Mouse (Mus musculus) ES-Bruce4 (cell line): ENCODE data around the gene Uhmk1. TPM values are rescaled to one million over a fixed set of nuclear protein-coding genes. Genes with fewer than 3 reads are reported as not detected.

Experiments
- H3K27ac ChIP-seq: 2 replicates; pipeline ENCODE4 v1.5.1; 2012; ENCODE audit warnings: low read length, inconsistent platforms; ENCODE audit not compliant: insufficient read depth
- H3K27me3 ChIP-seq: 2 replicates; pipeline ENCODE4 v1.6.1; 2012; ENCODE audit warnings: mild to moderate bottlenecking, low read length, inconsistent platforms; ENCODE audit not compliant: control insufficient read depth, poor library complexity, insufficient read depth, severe bottlenecking
- H3K36me3 ChIP-seq: 2 replicates; pipeline ENCODE4 v1.6.1; 2012; ENCODE audit warnings: inconsistent platforms, mild to moderate bottlenecking, low read length, moderate library complexity; ENCODE audit not compliant: control insufficient read depth, poor library complexity, insufficient read depth, severe bottlenecking
- H3K4me1 ChIP-seq: one replicate; pipeline ENCODE4 v1.8.1; 2011; ENCODE audit warnings: low read length; ENCODE audit not compliant: control insufficient read depth, insufficient read depth
- H3K4me3 ChIP-seq: 2 replicates; pipeline ENCODE4 v1.5.1; 2011; ENCODE audit warnings: low read depth, mild to moderate bottlenecking, low read length
- H3K9ac ChIP-seq: 2 replicates; pipeline ENCODE4 v1.6.1; 2012; ENCODE audit warnings: low read depth, mild to moderate bottlenecking, inconsistent platforms; ENCODE audit not compliant: poor library complexity, severe bottlenecking
- H3K9me3 ChIP-seq: replicated peaks from 2 replicates; pipeline ENCODE4 v1.6.1; 2012; ENCODE audit warnings: mild to moderate bottlenecking, low read length, inconsistent platforms; ENCODE audit not compliant: control insufficient read depth, poor library complexity, insufficient read depth, severe bottlenecking
- CTCF ChIP-seq: IDR thresholded peaks from one replicate; pipeline ENCODE4 v1.8.1; 2011; ENCODE audit warnings: low read depth, low read length
- EP300 ChIP-seq: IDR thresholded peaks from 2 replicates; pipeline ENCODE4 v1.6.1; 2011; ENCODE audit warnings: low read depth, low read length; ENCODE audit not compliant: insufficient read depth
- POLR2A ChIP-seq: IDR thresholded peaks from one replicate; pipeline ENCODE4 v1.8.1; 2011; ENCODE audit warnings: low read length; ENCODE audit not compliant: insufficient read depth
- polyA plus RNA-seq: library from polyadenylated mRNA; stranded (reverse); fragments of >200 nt; gene quantifications from 2 replicates; pipeline ENCODE4 v1.2.4, GENCODE M21; 2011; ENCODE audit warnings: low read depth; ENCODE audit not compliant: missing spikeins, insufficient read depth, insufficient read length

Uhmk1 gene
- polyA plus RNA-seq, 1 experiment: 28.6 TPM

DNA sequence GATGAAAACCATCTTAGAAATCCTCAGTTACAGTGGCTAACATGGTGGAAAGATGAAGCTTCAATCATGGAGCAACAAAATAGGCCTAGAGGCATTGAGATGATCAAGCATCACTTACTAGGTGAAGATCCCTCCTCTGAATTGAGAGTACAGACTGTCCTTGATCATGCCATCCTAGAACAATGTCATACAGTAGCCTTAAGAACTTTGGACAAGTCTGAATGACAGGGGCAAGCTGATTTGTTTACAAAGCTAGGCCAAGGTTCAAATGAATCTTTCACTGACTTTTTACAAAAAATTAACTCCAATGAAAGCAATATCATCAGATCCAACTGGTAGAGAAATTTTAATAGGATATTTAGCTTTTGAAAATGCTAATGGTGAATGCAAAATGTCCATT lies 5.2 kb upstream of the Uhmk1 start:
- Histone ChIP-seq H3K27ac (no peak overlapping the region), H3K4me1 (no peaks in the 10 kb centered on the region)
- TF ChIP-seq EP300 (no peak), POLR2A (no peak), CTCF (no peak)

DNA sequence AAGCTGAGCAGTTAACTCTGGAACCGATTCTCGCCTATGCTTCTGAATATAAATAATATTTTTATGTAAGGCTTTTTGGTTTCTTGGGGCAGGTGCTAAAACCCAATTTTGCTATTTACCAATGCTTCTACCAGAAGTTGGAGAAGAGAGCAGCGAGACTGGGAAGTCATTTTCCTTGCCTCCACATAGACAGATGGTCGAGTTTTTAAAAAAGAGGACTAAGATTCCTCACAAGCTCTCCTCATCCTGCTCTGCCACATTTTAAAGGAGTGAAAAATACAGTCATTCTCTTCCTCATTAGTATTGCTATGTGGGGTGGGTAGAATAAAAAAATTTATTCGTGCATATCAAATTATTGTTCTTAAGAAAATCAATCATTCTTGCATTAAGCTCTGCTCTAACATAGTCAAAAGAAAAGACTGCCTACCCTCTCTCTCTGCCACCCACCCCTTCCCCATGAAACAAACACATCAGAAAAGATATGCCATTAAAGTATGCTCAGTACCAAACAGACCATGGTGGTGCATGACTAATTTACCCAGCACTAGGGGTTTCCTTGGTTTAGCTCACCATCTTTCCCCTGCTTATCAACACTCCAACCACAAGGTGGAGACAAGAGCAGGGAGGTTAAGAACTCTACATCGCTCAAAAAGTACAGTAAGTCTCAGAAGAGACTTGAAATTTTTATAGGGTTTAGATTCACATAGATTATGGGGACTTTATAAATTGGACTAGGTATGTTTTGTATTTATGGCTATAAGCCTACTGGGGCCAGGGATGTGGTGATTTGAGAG lies 3.1 kb upstream of the Uhmk1 start:
- no peak overlapping the region for H3K27ac ChIP-seq
- no peaks in the 10 kb centered on the region for H3K36me3 ChIP-seq
- no peaks in the 10 kb centered on the region for H3K9me3 ChIP-seq
- H3K4me3 ChIP-seq: no peak overlapping the region
- TF ChIP-seq CTCF (no peak), POLR2A (no peak), EP300 (no peak)
- no peak overlapping the region for H3K9ac ChIP-seq
- H3K4me1 ChIP-seq: peaks cover 2% of the 10 kb centered on the region
- no peaks in the 10 kb centered on the region for H3K27me3 ChIP-seq

More for the DNA sequence above, 5.2 kb upstream of the Uhmk1 start:
- Histone ChIP-seq H3K4me3 (no peak overlapping the region), H3K9me3 (no peaks in the 10 kb centered on the region), H3K9ac (no peak overlapping the region), H3K27me3 (no peaks in the 10 kb centered on the region), H3K36me3 (no peaks in the 10 kb centered on the region)

DNA sequence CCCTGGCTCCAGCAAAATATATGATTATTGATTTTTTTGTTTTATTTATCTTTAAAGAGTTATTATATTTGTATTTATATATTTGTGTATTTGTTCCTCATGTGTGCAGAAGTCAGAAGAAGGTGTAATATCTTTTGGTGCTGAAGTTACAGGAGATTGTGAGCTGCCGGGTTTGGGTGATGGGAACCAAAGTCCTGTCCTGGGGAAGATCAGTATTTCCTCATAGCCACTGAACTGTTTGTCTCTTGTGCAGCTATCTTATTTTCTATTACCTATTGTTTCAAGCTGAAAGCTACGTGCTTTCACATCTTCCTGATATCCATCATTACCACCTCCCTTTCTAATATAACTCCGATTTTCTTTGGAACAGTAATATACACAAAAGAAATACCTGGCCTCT lies 393 bp upstream of the Uhmk1 start:
- H3K4me3 ChIP-seq: no peak overlapping the region
- TF ChIP-seq EP300 (no peak), CTCF (no peak), POLR2A (no peak)
- H3K27ac ChIP-seq: no peak overlapping the region
- peak overlapping the region; percentile 83; the same call in 1 of the 2 replicates for H3K9ac ChIP-seq
- peaks cover 2% of the 10 kb centered on the region for H3K4me1 ChIP-seq
- H3K27me3 ChIP-seq: no peaks in the 10 kb centered on the region
- peaks cover 5% of the 10 kb centered on the region for H3K36me3 ChIP-seq
- no peaks in the 10 kb centered on the region for H3K9me3 ChIP-seq

DNA sequence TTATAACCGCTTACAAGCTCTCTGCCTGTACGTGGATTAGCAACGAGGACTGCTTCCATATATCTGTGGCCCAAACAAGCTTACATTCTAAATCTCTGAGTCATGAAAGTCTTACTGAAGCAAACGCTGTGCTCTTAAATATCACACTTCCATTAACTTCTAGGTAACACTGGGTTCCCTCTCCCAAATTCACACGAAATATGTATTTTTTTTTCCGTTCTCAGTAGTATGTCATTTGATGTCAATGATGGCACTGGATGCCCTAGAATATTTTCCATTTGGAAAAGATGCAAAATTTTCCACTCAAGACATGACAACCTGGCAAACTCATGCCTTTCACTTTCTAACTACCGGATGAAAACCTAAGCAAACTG lies 827 bp downstream of the Uhmk1 start:
- Histone ChIP-seq H3K36me3 (peaks cover 7% of the 10 kb centered on the region), H3K4me3 (peak overlapping the region; percentile 55), H3K27me3 (no peaks in the 10 kb centered on the region), H3K9me3 (no peaks in the 10 kb centered on the region), H3K27ac (no peak overlapping the region), H3K9ac (peak overlapping the region; percentile 83), H3K4me1 (peaks cover 2% of the 10 kb centered on the region)
- TF ChIP-seq POLR2A (no peak), CTCF (no peak), EP300 (no peak)

DNA sequence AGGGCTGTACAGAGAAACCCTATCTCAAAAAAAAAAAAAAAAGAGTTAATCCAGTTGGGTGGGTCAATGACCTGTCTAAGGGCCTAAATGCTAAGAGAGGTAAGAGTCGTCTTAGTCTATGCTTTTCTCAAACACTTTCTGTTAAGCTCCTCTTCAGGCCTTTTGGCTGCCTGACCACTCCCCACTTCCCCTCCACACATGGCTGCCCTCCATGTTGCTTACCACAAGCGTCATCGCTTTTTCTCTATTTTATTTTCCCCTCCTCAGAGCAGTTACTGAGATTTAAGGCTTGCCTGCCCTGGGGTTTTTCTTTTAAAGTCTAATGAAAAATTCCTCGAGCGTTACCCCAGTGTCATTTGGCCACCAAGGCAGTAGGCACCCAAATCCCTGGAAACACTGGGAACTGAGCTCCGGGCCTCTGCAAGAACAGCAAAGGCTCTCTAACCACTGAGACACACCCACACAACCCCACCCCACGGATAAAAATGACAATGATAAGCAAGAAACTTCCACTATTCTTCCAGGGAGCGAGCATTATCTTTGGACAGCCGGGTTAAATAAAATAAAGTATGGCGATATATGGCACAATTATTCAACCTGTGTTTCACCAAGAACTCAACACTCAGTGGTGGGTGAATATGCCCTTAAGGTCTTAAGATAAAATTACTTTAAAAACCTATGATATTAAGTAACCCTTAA lies 1.9 kb downstream of the Uhmk1 start:
- Histone ChIP-seq H3K9me3 (no peaks in the 10 kb centered on the region), H3K4me3 (no peak overlapping the region), H3K4me1 (peaks cover 2% of the 10 kb centered on the region), H3K27me3 (no peaks in the 10 kb centered on the region), H3K27ac (no peak overlapping the region), H3K36me3 (peaks cover 13% of the 10 kb centered on the region), H3K9ac (no peak overlapping the region)
- TF ChIP-seq EP300 (no peak), CTCF (no peak), POLR2A (no peak)

DNA sequence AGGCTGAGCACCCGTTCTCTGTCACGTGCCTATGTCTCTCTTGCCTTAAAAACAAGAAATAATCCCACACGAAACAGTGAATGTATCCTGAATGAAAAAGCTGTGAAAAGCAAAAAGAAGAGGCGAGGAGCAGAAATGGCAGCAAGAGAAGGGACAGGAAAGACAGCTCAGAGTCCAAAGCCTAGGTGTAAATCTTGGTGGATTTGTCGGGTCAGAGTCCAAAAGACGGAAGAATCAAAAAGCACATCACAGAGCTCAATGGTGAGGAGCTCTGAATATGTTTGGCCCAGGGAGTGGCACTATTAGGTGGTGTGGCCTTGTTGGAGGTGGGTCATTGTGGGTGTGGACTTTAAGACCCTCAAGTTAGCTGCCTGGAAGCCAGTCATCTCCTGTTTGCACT lies 8.8 kb downstream of the Uhmk1 start:
- no peaks in the 10 kb centered on the region for H3K9me3 ChIP-seq
- no peaks in the 10 kb centered on the region for H3K4me1 ChIP-seq
- peaks cover 30% of the 10 kb centered on the region for H3K36me3 ChIP-seq
- no peak overlapping the region for H3K4me3 ChIP-seq
- TF ChIP-seq POLR2A (no peak), EP300 (no peak), CTCF (no peak)
- H3K27me3 ChIP-seq: no peaks in the 10 kb centered on the region
- H3K27ac ChIP-seq: no peak overlapping the region
- H3K9ac ChIP-seq: no peak overlapping the region
